Mouse (Mus musculus) MN1 (cell line): ENCODE measurements around the gene Specc1l.
A peak's percentile ranks its signal among the peaks of the same experiment; 100 is the strongest.

Experiments
- DNase-seq: peaks from one replicate; pipeline ENCODE4 v3.0.0-alpha.2; 2016; ENCODE audit warnings: low spot score

The Specc1l gene

DNA sequence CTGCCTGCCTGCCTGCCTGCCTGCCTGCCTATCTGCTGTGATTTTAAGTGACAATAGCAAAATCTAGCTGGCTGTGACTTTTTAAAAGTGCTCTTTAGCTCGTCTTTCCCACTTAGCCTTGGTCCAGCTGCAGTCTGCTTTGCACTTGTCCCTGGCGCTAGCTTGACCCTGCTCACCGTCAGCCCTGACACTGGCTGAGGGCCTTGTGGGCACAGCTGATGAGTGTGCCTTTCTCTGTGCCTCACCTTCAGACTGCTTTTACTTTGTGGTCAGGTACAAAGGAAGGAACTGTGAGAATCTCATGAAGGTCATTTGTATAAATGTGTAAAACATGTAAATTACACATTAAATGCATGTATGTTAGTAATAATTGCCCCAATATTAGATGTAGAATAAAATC is 12.3 kb downstream of the Specc1l start:
- DNase-seq: no peak

DNA sequence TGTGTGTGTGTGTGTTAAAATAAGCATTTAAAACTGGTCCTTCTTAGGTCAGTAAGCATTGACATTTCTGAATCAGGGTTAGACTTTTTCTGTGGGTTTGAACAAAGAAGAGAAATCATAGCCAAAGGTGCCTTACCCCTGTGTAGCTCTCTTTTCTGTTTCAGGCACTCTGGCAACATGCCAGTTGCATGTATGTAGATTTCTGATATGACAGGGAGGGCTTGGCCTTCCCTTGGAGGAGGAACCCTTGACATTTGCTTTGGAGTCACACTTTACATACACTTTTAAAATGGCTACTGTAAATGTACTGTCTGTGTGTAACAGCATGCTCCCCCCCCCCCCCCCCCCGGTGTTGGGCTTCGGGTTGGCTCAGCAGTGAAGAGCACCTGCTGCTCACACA is 12.8 kb downstream of the Specc1l start:
- DNase-seq: no peak

DNA sequence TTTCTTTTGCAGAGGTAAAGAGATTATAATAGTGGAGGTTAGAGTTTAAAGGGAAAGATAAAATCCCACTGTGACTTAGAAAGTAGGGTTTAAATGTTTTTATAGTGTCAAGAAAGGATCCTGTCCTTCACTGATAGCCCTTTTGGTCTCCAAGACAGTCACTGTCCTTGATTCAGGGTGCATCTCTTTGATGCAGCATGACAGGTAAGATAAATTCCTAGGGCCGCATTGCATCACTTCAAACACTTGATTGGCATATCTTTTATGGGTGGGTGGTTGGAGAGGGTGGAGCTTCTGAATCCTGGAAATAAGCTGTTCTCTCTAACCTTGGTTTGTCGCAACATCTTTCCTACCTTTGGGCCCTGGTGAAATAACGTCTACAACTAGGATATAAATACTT is 15.5 kb downstream of the Specc1l start:
- DNase-seq: no peak

DNA sequence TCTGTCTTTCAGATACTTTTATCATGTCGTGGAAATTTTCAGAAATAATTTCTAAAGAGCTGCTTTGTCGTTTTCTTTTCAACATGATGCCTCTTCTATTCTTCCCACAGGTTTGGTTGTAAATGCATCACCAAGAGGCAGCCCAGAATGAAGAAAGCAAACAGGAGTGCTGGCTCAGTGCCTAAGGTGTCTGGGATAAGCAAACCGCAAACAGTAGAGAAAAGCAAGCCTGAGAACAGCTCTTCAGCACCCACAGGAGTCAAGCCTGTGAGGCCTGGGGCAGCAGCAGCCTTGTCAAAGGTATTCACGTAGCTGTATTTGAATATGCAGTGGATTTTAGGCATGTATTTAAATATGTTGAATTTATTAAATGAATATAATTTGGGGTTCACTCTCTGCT is 18.7 kb downstream of the Specc1l start:
- no peak for DNase-seq

DNA sequence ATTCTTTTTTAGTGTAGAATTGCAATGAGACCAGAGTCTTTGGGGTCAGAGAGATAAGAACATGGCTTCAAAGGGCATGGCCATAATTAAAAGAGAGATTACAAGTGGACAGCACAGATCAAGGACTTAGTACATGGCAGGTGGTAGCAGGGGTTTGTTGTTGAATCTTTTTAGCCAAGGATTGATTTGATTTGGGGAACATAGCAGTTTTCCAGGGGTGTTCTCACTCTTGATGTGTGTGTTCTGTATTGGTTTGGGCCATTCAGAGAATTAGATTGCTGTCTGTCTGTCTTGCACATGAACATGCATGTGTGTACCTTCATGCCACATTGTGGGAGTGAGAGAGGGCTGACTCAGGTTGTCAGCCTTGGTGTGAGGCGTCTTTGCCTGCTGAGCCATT is 20.0 kb downstream of the Specc1l start:
- DNase-seq: no peak

DNA sequence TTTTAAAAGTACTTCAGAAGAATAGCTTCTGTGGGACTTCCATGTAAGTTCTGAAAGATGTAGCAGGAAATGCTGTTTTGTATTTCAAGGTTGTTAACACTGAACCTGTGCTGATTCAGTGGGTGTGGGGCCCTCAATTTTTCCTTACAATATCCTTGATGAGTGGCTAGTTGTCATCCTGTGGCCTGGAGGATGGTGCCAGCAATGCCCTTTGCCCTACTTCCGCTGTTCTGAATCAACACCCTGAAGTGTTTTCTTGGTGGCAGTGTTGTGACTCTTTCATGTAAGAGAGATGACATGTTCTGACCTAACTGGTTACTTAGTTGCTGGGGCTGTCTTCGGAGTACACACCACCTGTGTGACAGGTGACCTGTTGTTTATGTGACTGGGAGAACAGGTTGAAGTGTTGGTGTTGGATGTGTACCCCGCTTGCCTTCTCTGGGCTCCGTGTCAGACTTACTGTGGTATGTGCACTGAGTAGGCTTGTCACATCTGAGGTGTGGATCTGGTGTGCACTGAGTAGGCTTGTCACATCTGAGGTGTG is 20.8 kb downstream of the Specc1l start:
- DNase-seq: no peak

DNA sequence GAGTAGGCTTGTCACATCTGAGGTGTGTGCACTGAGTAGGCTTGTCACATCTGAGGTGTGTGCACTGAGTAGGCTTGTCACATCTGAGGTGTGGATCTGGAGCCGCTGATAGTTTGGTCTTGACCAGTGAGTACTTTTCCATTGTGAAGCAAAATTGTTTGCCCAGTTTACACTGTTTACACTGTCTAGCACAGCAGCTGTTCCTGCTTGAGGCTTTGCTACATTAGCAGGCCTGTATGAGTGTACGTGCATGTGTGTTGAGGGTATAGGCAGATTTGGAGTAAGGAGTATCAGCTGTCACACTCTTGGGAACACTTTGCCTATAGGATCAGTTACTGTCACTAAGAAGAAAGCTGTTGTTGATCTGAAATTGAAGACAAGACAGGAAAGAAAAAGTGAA is 21.6 kb downstream of the Specc1l start:
- no peak for DNase-seq

- DNase-seq: no peak
Observed at GRCm38 (mm10) chr10:75235726-75236125, 23.9 kb downstream of the Specc1l start.

- no peak for DNase-seq
Observed at GRCm38 (mm10) chr10:75236156-75236555, 24.3 kb downstream of the Specc1l start.

GRCm38 (mm10) chr10:75237166-75237565 is 25.3 kb downstream of the Specc1l start:
- DNase-seq: no peak

DNA sequence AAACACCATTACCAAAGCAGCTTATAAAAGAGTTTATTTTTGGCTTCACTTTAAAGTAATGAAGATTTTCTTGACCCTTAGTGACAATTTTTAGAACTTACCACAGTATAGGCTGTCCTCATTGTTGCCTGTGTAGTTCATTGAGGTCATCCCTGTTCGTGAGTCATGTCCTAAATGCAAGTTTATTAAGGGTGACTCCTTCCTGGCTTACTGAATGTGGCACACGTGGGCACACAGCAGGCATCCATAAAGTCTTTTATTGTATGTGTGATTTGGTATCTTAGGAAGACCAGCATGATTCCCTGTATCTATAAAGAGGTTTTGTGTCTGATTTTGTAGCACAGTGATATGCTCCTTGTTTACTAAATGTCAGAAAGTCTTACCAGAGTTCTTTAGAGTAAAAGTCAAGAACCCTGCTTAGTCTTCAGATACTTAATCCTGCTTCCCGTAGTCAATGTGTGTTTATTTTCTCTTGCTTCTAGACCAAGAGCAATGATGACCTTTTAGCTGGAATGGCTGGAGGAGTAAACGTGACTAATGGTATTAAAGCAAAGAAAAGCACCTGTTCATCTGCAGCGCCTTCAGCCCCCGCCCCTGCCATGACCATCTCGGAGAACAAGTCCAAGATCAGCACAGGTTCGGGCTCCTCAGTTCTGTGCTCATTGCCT is 28.8 kb downstream of the Specc1l start:
- no peak for DNase-seq

DNA sequence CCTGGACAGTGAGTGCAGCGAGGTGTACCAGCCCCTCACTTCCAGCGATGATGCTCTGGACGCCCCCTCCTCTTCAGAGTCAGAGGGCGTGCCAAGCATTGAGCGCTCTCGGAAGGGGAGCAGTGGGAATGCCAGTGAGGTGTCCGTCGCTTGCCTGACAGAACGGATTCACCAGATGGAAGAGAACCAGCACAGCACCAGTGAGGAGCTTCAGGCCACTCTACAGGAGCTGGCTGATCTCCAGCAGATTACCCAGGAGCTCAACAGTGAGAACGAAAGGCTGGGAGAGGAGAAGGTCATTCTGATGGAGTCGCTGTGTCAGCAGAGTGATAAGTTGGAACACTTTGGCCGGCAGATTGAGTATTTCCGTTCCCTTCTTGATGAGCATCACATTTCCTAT is 33.9 kb downstream of the Specc1l start:
- peak; percentile 34 for DNase-seq

DNA sequence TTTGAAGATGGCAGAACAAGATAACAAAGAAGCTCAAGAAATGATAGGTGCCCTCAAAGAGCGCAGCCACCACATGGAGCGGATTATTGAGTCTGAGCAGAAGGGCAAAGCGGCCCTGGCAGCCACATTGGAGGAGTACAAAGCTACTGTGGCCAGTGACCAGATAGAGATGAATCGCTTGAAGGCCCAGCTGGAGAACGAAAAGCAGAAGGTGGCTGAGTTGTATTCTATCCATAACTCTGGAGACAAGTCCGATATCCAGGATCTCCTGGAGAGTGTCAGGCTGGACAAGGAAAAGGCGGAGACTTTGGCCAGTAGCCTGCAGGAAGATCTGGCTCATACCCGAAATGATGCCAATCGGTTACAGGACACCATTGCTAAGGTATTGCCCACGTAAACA is 34.5 kb downstream of the Specc1l start:
- no peak for DNase-seq

- DNase-seq: peak; percentile 60
Observed at GRCm38 (mm10) chr10:75251011-75251410, 39.1 kb downstream of the Specc1l start.

DNA sequence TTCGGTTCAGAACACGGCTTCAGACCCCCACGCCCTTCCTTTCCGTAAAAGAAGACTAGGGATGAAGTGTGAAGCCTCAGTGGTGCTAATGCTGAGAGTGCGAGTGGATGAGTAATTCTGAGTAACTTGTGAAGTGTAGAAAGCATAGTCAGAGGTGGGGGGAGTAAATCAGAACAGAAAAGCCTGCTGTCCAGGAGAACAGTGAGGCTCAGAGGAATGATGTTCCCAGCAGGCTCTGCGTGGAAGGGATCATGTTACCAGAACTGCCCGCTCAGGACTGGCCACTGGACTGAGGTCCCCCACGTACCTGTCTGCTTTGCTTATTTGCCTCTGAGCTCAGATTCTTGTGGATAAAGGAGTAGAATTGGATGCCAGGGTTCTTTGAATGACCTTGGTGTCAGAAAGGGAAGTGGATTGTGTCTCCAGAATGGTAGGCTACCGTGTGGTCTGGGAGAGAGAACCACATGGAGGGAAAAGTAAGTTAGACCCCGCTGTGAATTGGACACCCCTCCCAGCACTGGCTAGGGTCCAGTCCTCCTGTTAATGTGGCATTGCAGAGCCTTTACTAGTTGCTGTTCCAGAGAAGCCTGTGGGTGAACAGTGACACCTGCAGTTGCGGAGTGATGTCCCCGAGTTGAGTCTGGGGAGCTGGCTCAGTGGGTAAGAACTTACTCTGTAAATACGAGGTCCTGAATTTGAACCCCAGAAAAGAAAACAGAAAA is 40.6 kb downstream of the Specc1l start:
- no peak for DNase-seq

DNA sequence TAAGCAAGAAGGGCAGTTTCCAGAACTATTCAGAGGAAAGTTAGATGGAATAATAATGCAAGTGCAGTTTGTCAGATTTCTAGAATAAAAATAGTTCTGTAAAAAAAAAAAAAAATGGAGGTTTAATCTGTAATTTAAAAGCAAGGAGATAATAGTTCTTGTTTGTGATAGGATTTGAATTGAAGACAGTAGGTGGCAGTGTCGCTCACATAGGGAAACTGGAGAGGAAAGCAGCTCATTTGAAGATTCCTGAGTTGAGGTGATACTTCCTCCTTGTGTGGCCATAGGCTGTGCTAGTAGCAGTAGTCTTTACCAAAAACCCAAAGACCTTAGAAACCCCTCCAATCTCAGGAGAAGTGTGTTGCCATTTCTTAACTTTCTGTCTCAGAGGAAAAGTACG is 43.2 kb downstream of the Specc1l start:
- DNase-seq: peak; percentile 65

- DNase-seq: no peak
Observed at GRCm38 (mm10) chr10:75257401-75257800, 45.5 kb downstream of the Specc1l start.

GRCm38 (mm10) chr10:75258241-75258640 is 46.4 kb downstream of the Specc1l start:
- DNase-seq: no peak

DNA sequence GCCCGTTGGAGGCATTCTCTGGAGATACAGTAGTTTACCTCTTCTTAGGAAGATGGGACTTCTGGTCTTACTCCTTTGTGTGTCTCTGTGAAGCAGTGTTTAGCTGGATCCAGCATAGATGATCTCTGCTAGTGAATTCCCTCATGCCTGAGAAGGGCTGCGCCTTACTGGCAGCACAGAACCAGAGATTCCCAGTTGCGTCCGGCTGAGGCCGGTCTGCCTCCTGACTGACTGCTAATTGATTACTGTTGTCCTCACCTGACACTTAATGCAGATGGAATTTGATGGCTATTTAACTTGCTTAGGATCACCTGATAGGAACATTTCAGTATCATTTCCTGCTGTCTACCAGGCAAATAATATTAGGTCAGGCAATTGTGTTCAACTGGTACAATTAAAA is 49.4 kb downstream of the Specc1l start:
- no peak for DNase-seq

GRCm38 (mm10) chr10:75264993-75265555 is 53.2 kb downstream of the Specc1l start:
- DNase-seq: no peak

- no peak for DNase-seq
Observed at GRCm38 (mm10) chr10:75273020-75273419, 61.1 kb downstream of the Specc1l start.

DNA sequence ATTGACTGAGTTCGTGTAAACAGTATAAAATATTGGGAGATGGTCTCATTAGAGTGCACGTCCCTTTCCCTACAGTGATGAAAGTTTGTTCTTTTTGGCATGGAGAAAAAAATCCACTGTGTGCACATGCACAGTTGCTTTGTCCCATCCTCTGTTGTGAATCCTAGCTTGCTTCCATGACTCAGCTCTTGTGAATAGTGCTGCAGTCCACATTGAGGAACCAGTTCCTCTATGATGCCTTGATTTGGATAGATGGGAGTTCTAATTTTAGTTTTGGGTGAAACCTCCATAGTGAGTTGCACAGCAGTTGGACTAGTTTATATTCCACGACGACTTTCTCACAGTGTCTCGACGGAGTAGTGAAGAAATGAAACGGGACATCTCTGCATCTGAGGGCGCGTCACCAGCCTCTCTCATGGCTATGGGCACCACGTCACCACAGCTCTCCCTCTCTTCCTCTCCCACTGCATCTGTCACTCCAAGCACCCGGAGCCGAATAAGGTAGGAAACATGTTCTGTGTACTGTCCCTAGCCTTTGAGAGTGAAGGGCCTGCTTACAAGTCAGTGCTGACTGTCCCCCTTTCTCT is 64.6 kb downstream of the Specc1l start:
- no peak for DNase-seq

- no peak for DNase-seq
Observed at GRCm38 (mm10) chr10:75277501-75277900, 65.6 kb downstream of the Specc1l start.
